Mouse (Mus musculus): Measurements from ENCODE around the gene Vtcn1.

DNA sequence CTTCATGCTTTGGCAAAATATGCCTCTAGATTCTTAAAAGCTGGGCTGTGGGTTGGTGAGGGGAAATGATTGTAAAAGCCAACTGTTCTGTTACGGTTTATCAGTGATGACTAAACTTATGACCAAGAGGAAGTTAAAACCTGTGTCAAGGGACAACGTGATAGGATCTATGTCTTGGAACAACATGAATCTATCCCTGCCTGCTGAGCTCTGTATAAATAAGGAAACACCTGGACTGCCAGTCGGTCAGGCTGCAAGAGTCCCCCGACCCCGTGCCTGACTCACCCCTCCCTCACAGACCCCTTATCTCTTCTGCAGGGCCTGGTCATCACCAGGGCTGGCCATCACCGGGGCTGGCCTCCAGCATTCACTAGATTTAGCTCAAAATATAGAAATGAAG lies 80.9 kb downstream of the Vtcn1 start:
- TF ChIP-seq CTCF (IDR thresholded peaks at IDR 0.05): no peak
- TF ChIP-seq EP300 (IDR thresholded peaks at IDR 0.05): 0 out of 2 replicates have a peak, but pooled peaks have one; percentile 24
